Mouse (Mus musculus): Measurements from ENCODE around the gene Mtmr4.

- no peak for TF ChIP-seq CTCF (IDR thresholded peaks at IDR 0.05; ENCODE audit: low read depth)
- TF ChIP-seq EP300 (optimal IDR thresholded peaks at IDR 0.05): no peak
Measured at GRCm38 (mm10) chr11:87596492-87596891, 4.5 kb downstream of the Mtmr4 start.

All from stomach, postnatal 0 days (tissue).